Mouse (Mus musculus) activated CD4-positive, CD25-positive, alpha-beta regulatory T cell, adult 4 months (primary cell): ENCODE measurements around the gene Cxcr2. TPM values are rescaled to one million over a fixed set of nuclear protein-coding genes. Genes with fewer than 3 reads are reported as not detected.
"Not testable (repeated sequence)": the region's sequence is repeated elsewhere in the genome, so short reads cannot be mapped to it uniquely, and the experiment has no call there.

Experiments
- ATAC-seq: one replicate; pipeline ENCODE4 v1.8.0; 2017
- polyA plus RNA-seq, 2 experiments: library from polyadenylated mRNA; unstranded; fragments of 100-300 nt; shearing (Covaris generic); gene quantifications; one replicate each; pipeline ENCODE4 v1.2.1; 2017

The Cxcr2 gene
- polyA plus RNA-seq, 2 experiments from 2014 or later, result 0.36 TPM; not detected in 1

GRCm38 (mm10) chr1:74141781-74142180 lies 12.0 kb upstream of the Cxcr2 start:
- ATAC-seq, result no peak

GRCm38 (mm10) chr1:74149106-74149885 lies 4.5 kb upstream of the Cxcr2 start:
- ATAC-seq, result no peak

DNA sequence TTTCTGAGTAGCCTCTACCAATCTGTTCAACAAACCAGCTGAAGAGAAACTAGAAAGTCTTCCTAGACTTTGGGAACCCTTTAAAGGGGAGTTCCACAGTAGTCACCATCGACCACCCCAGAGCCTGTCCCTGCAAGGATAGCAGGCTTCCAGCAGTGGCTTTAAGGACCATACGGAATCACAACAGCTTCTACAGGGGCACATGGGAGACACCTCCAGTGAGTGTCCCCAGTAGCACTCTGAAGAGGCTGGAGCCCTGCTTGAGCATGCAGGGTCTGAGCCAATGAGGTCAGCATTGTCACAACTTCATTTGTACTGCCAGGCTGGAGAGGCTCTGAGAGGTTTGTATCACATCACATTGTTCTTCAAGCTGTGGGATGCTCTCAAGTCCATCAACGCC lies 3.7 kb upstream of the Cxcr2 start:
- ATAC-seq, result no peak

- no peak for ATAC-seq
These were observed 2.7 kb upstream of the Cxcr2 start for GRCm38 (mm10) chr1:74151091-74151490.

- ATAC-seq, result no peak
These were observed 1.7 kb downstream of the Cxcr2 start for GRCm38 (mm10) chr1:74155435-74156012.

GRCm38 (mm10) chr1:74156381-74156910 lies 2.7 kb downstream of the Cxcr2 start:
- ATAC-seq, result no peak

DNA sequence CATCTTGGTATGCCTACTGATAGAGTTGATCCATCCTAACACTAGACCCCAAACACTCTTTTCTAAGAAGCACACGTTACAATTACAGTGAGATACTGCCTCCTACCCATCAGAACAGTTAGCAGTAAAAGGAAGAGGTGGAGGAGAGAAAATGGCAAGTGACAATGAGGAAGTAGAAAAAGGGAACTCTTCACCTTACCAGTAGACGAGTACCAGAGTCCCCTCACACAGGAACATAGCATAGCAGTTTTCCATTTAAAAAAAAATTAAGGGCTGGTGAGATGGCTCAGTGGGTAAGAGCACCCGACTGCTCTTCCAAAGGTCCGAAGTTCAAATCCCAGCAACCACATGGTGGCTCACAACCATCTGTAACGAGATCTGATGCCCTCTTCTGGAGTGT lies 5.8 kb downstream of the Cxcr2 start:
- ATAC-seq, result not testable (repeated sequence)

DNA sequence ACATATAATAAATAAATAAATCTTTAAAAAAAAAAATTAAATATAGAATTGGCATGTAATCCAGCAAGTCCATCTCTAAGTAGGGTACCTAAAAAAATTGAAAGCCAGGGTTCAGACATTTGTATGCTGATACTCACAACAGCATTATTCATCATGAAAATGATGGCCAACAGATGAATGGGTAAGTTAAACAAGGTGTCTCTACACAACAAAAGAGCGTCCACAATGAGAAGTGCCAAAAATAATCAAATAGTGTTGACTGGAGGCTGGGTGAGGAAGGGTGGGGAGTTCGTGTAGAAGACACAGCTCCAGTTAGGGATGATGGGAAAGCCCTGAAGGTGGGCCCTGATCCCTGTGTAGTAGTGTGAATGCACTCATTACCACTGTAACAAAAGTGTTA lies 6.2 kb downstream of the Cxcr2 start:
- no peak for ATAC-seq

- ATAC-seq, result no peak
These were observed 13.3 kb downstream of the Cxcr2 start for GRCm38 (mm10) chr1:74167136-74167535.

DNA sequence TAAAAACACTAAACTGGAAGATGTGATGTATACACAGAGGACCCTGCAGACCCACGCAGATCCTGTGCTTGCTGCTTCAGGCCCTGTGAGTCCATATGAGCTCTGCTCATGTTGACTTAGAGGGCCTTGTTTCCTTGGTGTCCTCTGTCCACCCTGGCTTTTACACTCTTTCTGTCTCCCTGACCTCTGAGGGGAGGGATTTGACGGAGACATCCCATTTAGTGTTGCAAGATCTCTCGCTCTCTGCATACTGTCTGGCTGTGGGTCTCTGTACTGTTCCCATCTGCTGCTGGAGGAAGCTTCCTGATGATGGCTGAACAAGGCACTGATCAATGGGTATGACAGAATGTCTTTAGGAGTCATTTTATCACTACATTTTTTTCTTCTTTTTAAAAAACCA lies 15.9 kb downstream of the Cxcr2 start:
- ATAC-seq, result no peak

- no peak for ATAC-seq
These were observed 18.9 kb downstream of the Cxcr2 start for GRCm38 (mm10) chr1:74172722-74173121.

DNA sequence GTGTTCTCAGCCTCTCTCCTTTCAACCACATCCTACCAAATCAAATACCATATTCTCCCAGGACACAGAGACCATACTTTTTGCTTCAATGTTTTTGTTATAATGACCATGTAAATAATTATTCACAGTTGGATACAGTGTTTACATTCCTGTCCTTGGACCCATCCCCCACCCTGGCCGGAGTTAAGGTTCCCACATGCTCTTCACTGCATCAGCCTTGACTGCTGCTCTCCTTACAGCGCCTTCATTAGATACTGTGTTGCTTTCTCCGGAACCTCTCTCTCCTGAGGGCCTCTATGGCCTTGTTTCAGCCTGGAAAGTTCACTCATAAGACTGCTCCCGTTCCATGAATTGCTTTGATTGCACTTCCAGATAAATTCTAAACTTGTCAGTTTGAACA lies 21.9 kb downstream of the Cxcr2 start:
- ATAC-seq, result no peak

DNA sequence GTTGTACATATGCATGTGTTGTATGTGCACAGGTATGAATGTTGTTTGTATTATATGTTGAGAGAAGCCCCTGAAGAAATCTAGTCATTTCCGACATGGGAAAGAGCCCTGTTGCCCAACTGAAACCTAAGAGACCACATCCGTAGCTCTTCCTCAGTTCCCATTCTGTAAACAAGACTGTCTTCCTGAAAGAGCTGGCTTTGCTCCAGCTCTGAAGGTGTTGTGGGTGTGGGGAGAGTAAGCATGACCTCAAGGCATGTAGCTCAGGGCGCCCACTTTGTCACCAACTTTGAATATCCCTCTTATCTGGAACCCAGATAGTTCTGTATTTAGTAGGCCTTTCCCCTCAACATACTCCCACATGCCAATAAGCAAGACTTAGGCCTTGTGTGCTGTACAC lies 24.8 kb downstream of the Cxcr2 start:
- ATAC-seq, result no peak

DNA sequence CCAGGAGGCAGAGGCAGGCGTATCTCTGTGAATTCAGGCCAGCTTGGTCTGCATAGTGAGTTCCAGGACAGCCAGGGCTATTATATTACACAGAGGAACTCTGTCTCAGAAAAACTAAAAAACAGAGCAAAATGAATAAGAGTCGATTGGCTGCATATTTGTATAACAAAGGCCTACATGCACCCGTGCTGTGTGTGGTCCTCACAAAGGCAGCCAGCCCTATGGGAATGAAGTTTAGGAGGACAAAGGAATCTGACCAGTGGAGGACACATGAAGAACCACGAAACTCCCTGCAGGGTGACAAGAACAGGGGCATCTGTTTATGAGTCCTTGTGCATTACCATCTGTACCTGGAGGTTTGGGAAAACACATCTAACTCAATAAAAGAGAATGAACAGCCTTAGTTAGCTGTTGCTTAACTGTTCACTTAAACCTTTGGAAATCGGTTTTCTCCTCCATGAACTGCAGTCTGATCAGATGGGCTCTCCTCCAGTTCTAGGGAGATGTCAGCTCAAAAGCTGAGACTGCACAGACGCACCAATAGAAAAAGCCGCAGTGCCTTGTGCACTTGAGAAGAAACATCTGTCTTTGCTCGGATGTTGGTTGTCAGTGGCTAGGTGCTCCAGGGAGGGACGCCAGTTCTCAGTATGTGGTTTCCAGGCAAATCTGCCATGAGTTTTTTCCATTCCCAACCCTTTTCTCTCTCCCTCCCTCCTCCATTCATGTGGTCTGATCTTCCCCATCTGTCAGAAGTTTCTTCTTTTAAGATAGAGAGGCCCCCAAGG lies 26.0 kb downstream of the Cxcr2 start:
- no peak for ATAC-seq

DNA sequence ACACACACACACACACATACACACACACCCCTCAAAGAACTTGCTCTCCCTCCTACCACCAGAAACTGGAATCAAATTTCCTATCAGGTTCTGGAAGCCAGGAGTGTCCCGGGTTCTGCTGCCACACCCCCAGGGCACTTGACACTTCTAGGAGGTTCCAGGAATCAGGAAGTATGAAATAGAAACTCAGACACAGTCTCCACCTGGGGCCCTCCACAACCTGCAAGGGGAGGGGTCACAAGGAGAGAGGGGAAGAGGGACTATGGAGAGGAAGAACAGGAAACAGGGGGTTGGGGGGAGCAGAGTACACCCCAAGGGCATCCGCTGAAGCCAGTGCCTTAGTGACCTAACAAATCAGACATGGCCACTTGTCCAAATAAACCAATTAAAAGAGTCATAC lies 27.7 kb downstream of the Cxcr2 start:
- no peak for ATAC-seq

- ATAC-seq, result no peak
These were observed 29.2 kb downstream of the Cxcr2 start for GRCm38 (mm10) chr1:74183006-74183405.

DNA sequence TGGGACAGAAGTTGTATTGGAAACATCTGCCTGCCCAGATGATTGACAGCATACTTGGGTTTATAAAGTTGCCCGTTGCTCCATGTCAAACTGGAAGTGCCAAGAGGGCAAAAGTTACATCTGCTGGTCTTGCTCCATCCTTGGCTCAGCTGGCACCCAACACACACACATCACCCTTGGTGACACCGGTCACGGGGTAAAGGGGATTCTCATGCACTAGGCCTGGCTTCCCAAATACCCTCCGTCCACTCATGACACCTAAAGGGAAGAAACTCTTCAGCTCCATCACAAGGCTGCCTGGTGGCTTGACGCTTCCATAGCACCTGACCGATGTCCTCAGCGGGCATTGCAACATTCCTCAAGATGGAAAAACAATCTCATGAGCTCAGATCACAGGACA lies 36.7 kb downstream of the Cxcr2 start:
- ATAC-seq, result no peak

GRCm38 (mm10) chr1:74192711-74193110 lies 38.9 kb downstream of the Cxcr2 start:
- ATAC-seq, result no peak

- no peak for ATAC-seq
These were observed 40.7 kb downstream of the Cxcr2 start, which contains the start of gene Cxcr1 for GRCm38 (mm10) chr1:74194445-74194844. Cxcr1 (minus strand) TSS chr1:74194631.

DNA sequence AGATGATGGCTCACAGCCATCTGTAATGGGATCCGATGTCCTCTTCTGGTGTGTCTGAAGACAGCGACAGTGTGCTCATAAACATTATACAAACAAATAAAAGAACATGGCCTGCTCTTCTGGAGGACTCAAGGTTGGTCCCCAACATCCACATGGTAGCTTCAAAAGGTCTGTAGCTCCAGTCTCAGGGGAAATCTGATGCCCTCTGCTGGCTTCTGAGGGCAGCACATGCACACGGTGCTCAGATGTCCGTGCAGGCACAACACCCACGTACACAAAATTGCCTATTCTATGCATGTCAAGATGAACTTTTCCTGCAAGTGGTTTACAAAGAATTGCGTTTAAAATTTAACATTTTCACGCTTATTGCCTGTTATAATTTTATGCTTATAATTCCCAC lies 42.2 kb downstream of the Cxcr2 start:
- no peak for ATAC-seq

GRCm38 (mm10) chr1:74196621-74197419 lies 43.0 kb downstream of the Cxcr2 start:
- ATAC-seq, result no peak

- ATAC-seq, result no peak
These were observed 44.1 kb downstream of the Cxcr2 start for GRCm38 (mm10) chr1:74197726-74198470.
